ENCODE assay signal across 8 mouse cellular contexts in the genomic region with DNA sequence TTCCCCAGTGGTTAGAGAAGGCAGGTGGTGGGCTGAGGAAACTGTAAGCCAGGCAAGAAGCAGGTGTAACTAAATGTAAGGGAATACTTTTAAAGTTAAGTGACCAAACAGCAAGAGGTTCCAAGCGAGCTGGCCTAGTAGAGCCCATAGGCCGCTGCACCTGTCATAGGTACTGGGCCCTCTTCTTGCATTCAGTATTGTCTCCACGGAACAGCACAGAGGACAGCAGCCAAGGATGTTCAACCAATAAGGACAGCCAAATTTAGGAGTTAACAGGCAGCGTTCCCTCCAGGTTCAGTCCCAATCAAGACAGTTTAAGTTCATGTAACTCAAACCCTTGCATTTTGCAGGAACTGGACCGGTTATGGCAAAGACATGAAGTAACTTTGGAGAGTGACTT. TPM values are rescaled to one million over a fixed set of nuclear protein-coding genes. Genes with fewer than 3 reads are reported as not detected.
DNase-seq lines count a peak whose midpoint lies in the region; ATAC-seq and TF ChIP-seq lines count a peak whose summit lies in the region.

No protein-coding gene starts in this region.

- WGBS in embryonic facial prominence, embryonic 11.5 days, result 28% methylated on average over 5 of the region's 5 CpGs

- no peaks in the 10 kb centered on the region for H3K9me3 ChIP-seq in embryonic facial prominence, embryonic 11.5 days (replicated peaks; ENCODE audit: control insufficient read depth, low read length)

- DNase-seq in layer of hippocampus, adult 2 months (ENCODE audit: low spot score in 2 of 2), result no peak
- no peak for DNase-seq in layer of hippocampus, adult 9-10 months (ENCODE audit: low spot score)
- DNase-seq in embryonic facial prominence, embryonic 11.5 days (ENCODE audit: low spot score), result no peak
- peak; percentile 56 for DNase-seq in induced T-regulatory cell, adult 2 months (ENCODE audit: low read depth)
- peak; percentile 29 for DNase-seq in neural tube, embryonic 10.5 days (ENCODE audit: extremely low spot score, low spot score)
- no peak for DNase-seq in right cerebral cortex, adult 2 months (ENCODE audit: low spot score in 2 of 2)
- DNase-seq in gastrocnemius, postnatal 10 days, result no peak
- no peak for DNase-seq in frontal cortex, postnatal 14 days (ENCODE audit: low spot score in 2 of 2)

- peak overlapping the region; percentile 98; the same call in 1 of the 2 replicates for H3K27ac ChIP-seq in layer of hippocampus, adult 2 months
- no peak overlapping the region for H3K27ac ChIP-seq in embryonic facial prominence, embryonic 11.5 days (replicated peaks; ENCODE audit: low read depth, low read length)

- no peak overlapping the region; the same call in 1 of the 2 replicates for H3K9ac ChIP-seq in embryonic facial prominence, embryonic 11.5 days (replicated peaks; ENCODE audit: low read length)

- no peaks in the 10 kb centered on the region for H3K27me3 ChIP-seq in embryonic facial prominence, embryonic 11.5 days (ENCODE audit: control insufficient read depth, insufficient read depth, low read length)

- H3K36me3 ChIP-seq in embryonic facial prominence, embryonic 11.5 days (replicated peaks; ENCODE audit: control insufficient read depth, insufficient read depth, low read depth, low read length), result no peaks in the 10 kb centered on the region

- H3K4me1 ChIP-seq in embryonic facial prominence, embryonic 11.5 days (ENCODE audit: control insufficient read depth, insufficient read depth, low read length), result no peaks in the 10 kb centered on the region

- H3K4me2 ChIP-seq in embryonic facial prominence, embryonic 11.5 days (ENCODE audit: low read depth, low read length), result no peak overlapping the region; the same call in 1 of the 2 replicates

- TF ChIP-seq CTCF in layer of hippocampus, adult 2 months (conservative IDR thresholded peaks at IDR 0.05), result no peak

- H3K4me3 ChIP-seq in layer of hippocampus, adult 2 months, result peak overlapping the region; percentile 78; the same call in 1 of the 2 replicates
- peak overlapping the region; percentile 91 for H3K4me3 ChIP-seq in embryonic facial prominence, embryonic 11.5 days (ENCODE audit: low read depth, low read length)

- ATAC-seq in embryonic facial prominence, embryonic 11.5 days (replicated peaks; ENCODE audit: insufficient number of reproducible peaks, low FRiP score, low TSS enrichment, low read depth), result no peak

RNA-seq across cellular contexts. Expression of gene Irf2, which starts 0.9 kb away (rescaled TPM):
- 10 to 100 TPM; 54.6 to 62.0 TPM for total RNA-seq in layer of hippocampus, adult 2 months (2021)
- polyA plus RNA-seq in embryonic facial prominence, embryonic 11.5 days (2014; fragmentation: Nextera tagmentation; extraction: Ambion mirVana), result 12.3 and 13.7 TPM in 2 replicates
- total RNA-seq in gastrocnemius, postnatal 10 days (2021), result 10 to 100 TPM; 25.2 to 44.4 TPM

Comparison
In these comparisons a context has a peak if more than half of its experiments do, and no peak if none do; other contexts are left out.
1. DNase-seq: peak in induced T-regulatory cell, adult 2 months (single experiment) and neural tube, embryonic 10.5 days (single experiment); none in layer of hippocampus, adult 2 months (0 of 2), layer of hippocampus, adult 9-10 months (single experiment), embryonic facial prominence, embryonic 11.5 days (single experiment), right cerebral cortex, adult 2 months (0 of 2), gastrocnemius, postnatal 10 days (single experiment) and frontal cortex, postnatal 14 days (0 of 2).